Mouse (Mus musculus) left cerebral cortex, postnatal 4 days (tissue): Measurements from ENCODE around the gene Mllt10. TPM values are rescaled to one million over a fixed set of nuclear protein-coding genes. Genes with fewer than 3 reads are reported as not detected.

ENCODE experiments used
- DNase-seq: peaks from one replicate; pipeline ENCODE4 v3.0.0-alpha.2; 2022
- intact Hi-C: fragments of 180-260 bp; cut with DNase I; formaldehyde crosslinking; loops from one replicate; pipeline ENCODE4 v1.15.1; 2025
- total RNA-seq, 2 experiments: library from RNA; stranded (reverse); gene quantifications; 2 replicates each; pipeline ENCODE4 v1.2.3; 2021

The Mllt10 gene
- total RNA-seq = 10 to 100 TPM; 50.4 to 59.6 TPM

- DNase-seq = no peak
These were observed at the start of gene Mllt10 for GRCm38 (mm10) chr2:18055016-18055928. Gene Mllt10 (plus strand): TSS chr2:18055237.

GRCm38 (mm10) chr2:18011226-18011625 lies 43.8 kb upstream of the Mllt10 start:
- DNase-seq = no peak
- intact Hi-C loops = no loop called here

More at GRCm38 (mm10) chr2:18055016-18055928, at the start of gene Mllt10:
- intact Hi-C loops = loop anchor here (10.0 kb wide), 1 partner anchor 620 kb away; the partner anchor contains the start of genes Bmi1 and Commd3

GRCm38 (mm10) chr2:18012866-18013265 lies 42.2 kb upstream of the Mllt10 start:
- intact Hi-C loops = no loop called here
- no peak for DNase-seq

- DNase-seq = no peak
- intact Hi-C loops = no loop called here
These were observed 39.5 kb upstream of the Mllt10 start for GRCm38 (mm10) chr2:18015581-18015980.

- no peak for DNase-seq
- intact Hi-C loops = no loop called here
These were observed 38.4 kb upstream of the Mllt10 start for GRCm38 (mm10) chr2:18016639-18017038.

- no peak for DNase-seq
- intact Hi-C loops = no loop called here
These were observed 37.7 kb upstream of the Mllt10 start for GRCm38 (mm10) chr2:18017321-18017720.

- DNase-seq = no peak
- intact Hi-C loops = no loop called here
These were observed 35.9 kb upstream of the Mllt10 start for GRCm38 (mm10) chr2:18019122-18019521.

GRCm38 (mm10) chr2:18022886-18023285 lies 32.2 kb upstream of the Mllt10 start:
- intact Hi-C loops = loop anchor here (5.0 to 10.0 kb wide), 2 partner anchors 171 to 588 kb away; no protein-coding TSS in a partner anchor
- no peak for DNase-seq

- intact Hi-C loops = loop anchor here (10.0 kb wide), 1 partner anchor 590 kb away; no protein-coding TSS in a partner anchor
- DNase-seq = no peak
These were observed 29.9 kb upstream of the Mllt10 start for GRCm38 (mm10) chr2:18025116-18025515.

- intact Hi-C loops = loop anchor here (10.0 kb wide), 1 partner anchor 591 kb away; no protein-coding TSS in a partner anchor
- DNase-seq = no peak
These were observed 29.3 kb upstream of the Mllt10 start for GRCm38 (mm10) chr2:18025781-18026115.

- peak; percentile 64 for DNase-seq
- intact Hi-C loops = loop anchor here (10.0 kb wide), 1 partner anchor 592 kb away; no protein-coding TSS in a partner anchor
These were observed 28.7 kb upstream of the Mllt10 start for GRCm38 (mm10) chr2:18026116-18026947.

GRCm38 (mm10) chr2:18027448-18028139 lies 27.4 kb upstream of the Mllt10 start:
- intact Hi-C loops = loop anchor here (10.0 kb wide), 1 partner anchor 593 kb away; no protein-coding TSS in a partner anchor
- DNase-seq = peak; percentile 93

GRCm38 (mm10) chr2:18028140-18029021 lies 26.7 kb upstream of the Mllt10 start:
- peak; percentile 95 for DNase-seq
- intact Hi-C loops = loop anchor here (10.0 kb wide), 1 partner anchor 594 kb away; no protein-coding TSS in a partner anchor

GRCm38 (mm10) chr2:18029656-18030055 lies 25.4 kb upstream of the Mllt10 start:
- no peak for DNase-seq
- intact Hi-C loops = loop anchor here (10.0 kb wide), 2 partner anchors 595 to 665 kb away; partner anchors contain the start of gene Spag6

- DNase-seq = no peak
- intact Hi-C loops = loop anchor here (10.0 kb wide), 1 partner anchor 664 kb away; the partner anchor contains the start of gene Spag6
These were observed 24.5 kb upstream of the Mllt10 start for GRCm38 (mm10) chr2:18030581-18030980.

- intact Hi-C loops = loop anchor here (10.0 kb wide), 1 partner anchor 663 kb away; the partner anchor contains the start of gene Spag6
- no peak for DNase-seq
These were observed 23.7 kb upstream of the Mllt10 start for GRCm38 (mm10) chr2:18031271-18031821.

GRCm38 (mm10) chr2:18031831-18032537 lies 23.1 kb upstream of the Mllt10 start:
- intact Hi-C loops = loop anchor here (10.0 kb wide), 1 partner anchor 663 kb away; the partner anchor contains the start of gene Spag6
- peak; percentile 60 for DNase-seq

GRCm38 (mm10) chr2:18032538-18032895 lies 22.5 kb upstream of the Mllt10 start:
- DNase-seq = no peak
- intact Hi-C loops = loop anchor here (10.0 kb wide), 1 partner anchor 662 kb away; the partner anchor contains the start of gene Spag6
